Mouse (Mus musculus) adrenal gland (tissue): Measurements from ENCODE around the gene Magel2.

ENCODE experiments used
- intact Hi-C: fragments of 180-260 bp; cut with DNase I; formaldehyde crosslinking; loops from one replicate; pipeline ENCODE4 v1.15.1; 2025
- long read RNA-seq, 2 experiments: library from polyadenylated mRNA; unstranded; transcript quantifications; one replicate each; pipeline ENCODE4 v2.0.0; 2020; ENCODE audit warnings: borderline replicate concordance in 1 of 2; ENCODE audit not compliant: insufficient replicate concordance in 1 of 2

Magel2 gene
- long read RNA-seq, experiment 1 = 0 reads
- long read RNA-seq, experiment 2 = 0 reads

DNA sequence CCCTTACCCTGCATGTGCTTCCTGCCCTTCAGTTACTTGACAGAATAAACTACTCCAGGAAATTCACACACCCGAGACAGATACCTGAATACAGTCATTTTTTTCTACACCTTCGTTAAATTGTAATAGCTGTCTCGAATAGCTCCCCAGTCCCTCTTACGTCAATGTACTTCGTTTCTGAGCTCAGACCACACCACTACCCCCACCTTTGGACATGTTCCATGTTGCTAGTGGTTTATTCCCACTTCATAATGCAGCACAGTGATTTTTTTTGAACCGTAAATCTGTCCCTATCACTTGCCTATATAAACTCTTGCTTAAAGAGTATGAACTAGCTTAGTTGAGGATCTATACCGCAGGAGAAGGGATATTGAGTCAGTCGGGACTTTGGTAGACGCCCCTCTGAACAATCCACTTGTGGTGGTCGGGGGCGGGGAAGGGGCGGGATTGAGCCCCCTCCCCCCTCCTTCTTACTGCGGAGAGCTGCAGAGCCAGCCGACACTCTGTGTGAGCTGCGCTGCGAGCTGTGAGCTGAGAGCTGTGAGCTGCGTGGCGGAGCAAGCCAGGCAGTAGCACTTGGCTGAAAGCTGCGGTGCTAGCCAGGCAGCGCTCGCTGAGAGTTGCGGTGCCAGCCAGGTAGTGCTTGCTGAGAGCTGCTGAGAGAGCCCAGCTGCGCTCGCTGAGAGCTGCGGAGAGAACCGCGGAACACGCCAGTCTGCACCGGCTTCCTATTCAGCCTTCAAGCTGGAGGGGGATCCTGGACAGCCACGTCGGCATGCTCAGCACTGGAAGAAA is at the start of gene Magel2:
TSS of gene Magel2 (plus strand) at position 501 of the 795 bp plus-strand sequence.
- intact Hi-C loops = no loop called here

DNA sequence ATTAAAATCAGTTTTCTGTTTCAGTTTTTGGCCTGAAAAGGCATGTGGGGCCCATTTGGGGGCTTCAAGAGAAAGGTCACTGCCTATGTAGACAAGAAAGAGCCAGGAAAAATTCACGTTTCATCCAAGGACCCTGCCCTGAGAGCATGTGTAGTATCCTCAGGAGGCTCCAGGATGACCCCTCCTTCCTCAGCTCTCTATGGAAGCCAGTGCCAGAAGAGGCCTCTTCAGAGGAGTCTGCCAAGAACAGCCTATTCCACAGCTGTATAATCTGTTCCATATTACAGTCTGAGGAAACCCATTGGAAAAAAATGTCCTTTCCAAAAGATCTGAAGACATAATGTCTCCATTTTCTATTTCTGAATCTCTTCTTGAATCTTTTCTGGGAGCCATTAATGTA is 31.4 kb upstream of the Magel2 start:
- intact Hi-C loops = no loop called here

DNA sequence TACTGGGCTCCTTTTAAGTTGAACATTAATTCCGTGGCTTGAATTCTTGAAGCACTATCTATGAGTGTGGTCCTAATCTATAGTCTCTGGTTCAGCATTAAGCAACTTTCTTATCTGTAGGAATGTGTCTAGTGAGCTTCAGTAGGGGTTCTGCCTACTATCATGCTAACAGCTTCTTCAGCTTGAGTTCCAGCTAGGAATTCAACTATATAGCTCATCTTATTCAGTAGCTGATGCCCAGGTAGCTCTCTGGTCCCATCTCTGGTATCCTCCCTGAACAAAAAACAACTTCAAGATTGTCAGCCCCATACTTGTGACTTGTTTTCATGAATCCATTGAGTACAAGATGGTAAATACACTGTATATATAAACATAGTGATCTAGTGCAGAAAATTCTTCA is 30.5 kb upstream of the Magel2 start, which contains the start of gene Ndn:
TSS of gene Ndn (plus strand) at position 301 of the 400 bp plus-strand sequence.
- intact Hi-C loops = no loop called here

DNA sequence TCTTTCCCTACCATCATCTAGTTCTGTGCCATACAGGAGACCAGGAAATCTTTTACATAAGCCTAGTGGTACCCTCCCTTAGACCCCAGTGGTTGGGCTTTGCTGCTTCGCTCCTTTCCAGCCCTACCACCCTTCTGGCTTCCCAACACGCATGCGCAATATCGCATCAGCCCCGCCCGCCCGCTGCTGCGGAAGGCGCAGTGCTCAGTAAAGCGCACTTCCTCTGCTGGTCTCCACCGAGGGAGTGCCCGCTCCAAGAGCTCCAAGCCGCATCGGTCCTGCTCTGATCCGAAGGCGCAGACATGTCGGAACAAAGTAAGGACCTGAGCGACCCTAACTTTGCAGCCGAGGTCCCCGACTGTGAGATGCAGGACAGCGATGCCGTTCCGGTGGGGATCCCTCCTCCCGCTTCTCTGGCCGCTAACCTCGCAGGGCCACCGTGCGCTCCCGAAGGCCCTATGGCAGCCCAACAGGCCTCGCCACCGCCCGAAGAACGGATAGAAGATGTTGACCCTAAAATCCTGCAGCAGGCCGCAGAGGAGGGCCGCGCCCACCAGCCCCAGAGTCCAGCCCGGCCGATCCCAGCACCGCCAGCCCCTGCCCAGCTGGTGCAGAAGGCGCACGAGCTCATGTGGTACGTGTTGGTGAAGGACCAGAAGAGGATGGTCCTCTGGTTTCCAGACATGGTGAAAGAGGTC is 28.6 kb upstream of the Magel2 start:
- intact Hi-C loops = no loop called here

DNA sequence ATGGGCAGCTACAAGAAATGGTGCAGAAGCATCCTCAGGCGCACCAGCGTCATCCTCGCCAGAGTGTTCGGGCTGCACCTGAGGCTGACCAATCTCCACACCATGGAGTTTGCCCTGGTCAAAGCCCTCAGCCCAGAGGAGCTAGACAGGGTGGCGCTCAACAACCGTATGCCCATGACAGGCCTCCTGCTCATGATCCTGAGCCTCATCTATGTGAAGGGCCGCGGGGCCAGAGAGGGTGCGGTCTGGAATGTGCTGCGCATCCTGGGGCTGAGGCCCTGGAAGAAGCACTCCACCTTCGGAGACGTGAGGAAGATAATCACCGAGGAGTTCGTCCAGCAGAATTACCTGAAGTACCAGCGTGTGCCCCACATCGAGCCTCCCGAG is 28.0 kb upstream of the Magel2 start:
- intact Hi-C loops = no loop called here

DNA sequence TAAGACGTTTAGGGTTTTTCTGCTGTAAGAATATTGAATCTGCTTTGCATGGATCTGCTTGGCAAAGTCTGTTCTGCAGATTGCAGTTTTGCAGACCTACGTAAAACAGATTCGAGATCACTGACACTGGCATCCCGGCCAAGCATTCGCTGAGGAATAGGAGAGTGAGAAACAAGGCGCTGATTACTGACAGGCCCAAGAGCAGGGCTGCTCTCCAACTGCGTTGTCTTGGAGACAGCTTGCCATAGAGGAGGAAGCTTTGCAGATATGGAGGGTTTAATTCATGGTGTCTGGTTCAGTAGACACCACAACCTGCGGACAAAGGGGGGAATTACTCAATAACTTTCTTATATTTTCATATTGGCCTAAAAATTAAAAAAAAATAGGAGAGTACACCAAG is 25.5 kb upstream of the Magel2 start:
- intact Hi-C loops = no loop called here

DNA sequence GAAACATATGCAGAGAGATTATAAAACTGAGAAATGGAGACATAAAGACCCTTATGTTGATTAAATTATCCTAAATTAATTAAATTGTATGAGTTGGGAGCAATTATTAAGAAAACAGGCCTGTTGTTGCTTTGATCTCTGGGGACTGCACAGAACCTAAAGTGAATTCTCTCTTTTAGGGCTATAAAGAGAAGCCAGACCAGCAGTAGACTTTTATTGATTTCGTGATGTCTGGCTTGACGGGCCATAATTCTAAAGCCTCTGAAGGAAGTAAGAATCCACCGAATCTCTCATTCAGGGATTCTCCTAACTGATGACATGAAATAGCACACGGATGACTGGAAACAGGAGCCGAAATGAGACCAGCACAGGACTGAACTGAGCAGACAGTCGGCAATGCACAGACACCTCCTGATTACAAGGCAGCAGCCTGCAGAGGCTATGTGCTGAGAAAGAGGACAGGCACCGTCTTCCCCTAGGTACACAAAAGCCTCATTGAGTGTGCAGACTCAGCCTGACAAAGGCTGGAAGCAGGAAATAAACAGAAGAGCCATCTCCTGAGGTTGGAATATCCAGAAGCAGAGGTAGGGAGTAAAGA is 11.7 kb upstream of the Magel2 start:
- intact Hi-C loops = no loop called here

DNA sequence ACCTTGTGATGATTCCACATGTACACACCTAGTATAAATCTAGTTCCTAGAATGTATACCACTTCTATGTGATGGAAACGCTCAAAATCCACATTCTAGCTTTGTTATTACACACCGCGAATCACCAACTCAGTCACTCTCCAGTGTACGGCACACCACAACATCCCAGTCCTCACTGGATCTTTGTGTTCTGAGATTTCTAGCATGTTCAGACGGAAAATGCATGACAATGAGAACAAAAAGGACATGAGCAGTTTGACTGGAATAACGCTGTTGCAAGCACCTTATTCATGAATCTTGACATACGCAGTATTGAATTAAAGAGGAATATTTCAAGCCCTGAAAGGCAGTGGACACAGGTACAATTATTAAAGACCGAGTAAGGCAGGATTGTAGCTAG is 10.1 kb upstream of the Magel2 start:
- intact Hi-C loops = no loop called here

DNA sequence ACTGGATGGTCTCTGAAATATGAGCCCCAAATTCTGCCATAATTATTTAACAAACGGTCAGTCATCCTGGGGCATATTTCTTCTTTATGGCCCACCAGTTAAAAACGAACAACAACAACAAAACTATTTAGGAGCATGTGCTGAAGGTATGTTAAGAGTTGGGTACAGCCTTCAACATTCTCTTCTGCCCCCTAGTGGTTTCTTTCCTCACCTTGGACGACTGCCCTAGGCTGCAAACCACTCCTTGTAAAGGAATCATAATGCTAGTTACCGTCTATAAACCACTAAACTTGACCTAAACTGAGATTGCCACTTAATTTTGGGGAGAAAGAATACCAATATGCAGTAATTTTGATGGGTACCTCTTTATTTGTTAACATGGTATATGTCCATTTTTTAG is 1.2 kb upstream of the Magel2 start:
- intact Hi-C loops = no loop called here

DNA sequence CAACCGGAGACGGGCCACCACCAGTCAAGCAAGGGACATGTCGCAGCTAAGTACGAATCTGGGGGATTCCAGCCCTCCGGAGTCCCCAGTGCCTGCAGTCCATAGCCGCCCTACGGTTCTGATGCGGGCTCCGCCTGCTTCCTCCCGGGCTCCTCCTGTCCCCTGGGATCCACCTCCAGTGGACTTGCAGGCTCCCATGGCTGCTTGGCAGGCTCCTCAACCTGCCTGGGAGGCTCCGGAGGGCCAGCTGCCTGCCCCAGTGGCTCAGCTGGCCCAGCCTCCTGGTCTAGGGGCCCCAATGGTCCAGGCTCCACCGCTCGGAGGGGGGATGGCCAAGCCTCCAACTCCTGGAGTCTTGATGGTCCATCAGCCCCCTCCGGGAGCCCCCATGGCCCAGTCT is 503 bp downstream of the Magel2 start:
- intact Hi-C loops = no loop called here

DNA sequence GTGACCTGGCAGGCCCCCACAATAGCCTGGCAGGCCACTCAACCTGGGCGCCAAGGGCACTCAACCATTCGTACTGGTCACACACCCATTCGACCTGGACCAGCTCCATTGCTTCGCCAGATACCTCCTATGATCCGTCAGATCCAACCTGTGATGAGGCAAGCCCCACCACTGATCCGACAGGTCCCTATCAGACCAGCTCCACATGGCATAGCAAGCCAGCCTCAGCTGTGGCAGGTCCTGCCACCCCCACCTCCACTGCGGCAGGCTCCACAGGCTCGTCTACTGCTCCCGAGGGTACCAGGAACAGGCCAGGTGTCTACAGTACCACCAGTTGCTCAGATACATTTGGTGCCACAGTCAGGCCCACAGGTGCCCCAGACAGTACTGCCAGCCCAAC is 1.7 kb downstream of the Magel2 start:
- intact Hi-C loops = no loop called here

DNA sequence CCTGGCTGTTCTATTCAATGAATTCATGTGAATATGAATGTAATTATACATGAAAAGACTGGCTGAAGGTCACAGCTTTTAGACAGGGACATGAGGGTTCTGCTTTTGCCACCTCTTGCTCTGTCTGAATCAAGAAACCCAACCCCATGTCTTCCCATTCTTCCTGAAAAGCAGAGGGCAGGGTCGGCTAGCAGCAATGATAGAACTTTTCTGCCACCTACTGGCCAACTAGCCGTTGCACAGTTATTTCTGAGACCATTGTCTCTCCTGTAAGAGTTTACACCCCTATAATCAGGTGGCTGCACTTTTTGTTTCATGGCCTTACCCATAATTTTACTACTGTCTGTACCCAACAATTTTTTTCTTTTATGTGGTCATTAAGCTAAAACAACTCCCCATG is 5.6 kb downstream of the Magel2 start:
- intact Hi-C loops = loop anchor here (1.0 to 5.0 kb wide), 2 partner anchors 155 to 205 kb away; no protein-coding TSS in a partner anchor

DNA sequence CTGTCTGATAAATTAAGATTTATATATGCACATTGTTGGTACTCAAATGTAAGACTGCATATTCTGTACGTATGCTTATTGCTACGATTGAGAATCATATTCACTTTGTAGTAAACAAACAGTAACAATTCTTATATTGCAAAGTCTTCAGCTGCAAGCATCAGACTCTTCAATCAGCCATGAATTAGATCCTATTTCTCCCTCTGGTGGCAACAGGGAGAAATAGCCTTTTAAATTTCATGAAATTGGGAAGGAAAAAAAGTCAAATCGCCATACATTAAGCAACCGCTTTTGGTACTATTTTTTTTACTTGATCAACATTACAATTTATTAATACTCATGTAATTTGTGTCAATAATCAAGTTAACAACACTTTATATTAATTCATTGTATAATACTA is 11.5 kb downstream of the Magel2 start:
- intact Hi-C loops = no loop called here

DNA sequence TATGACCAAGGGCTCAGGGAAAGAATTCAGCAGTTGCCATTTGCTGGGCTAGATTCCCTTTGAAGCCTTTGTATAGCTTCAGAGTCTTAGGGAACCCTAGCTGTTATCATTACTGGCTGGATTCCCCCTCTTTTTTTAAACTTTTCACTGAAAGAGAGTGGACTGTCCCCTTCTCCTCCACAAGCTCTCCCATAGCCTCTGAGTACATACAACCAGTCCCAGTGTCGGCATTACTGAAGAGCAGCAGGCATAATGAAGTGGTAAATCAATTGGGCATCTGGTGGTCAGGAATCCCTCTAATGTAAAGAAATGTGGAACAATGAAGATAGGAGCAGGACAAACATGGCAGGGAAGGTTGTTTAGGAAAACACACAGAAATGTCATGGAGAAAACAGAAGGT is 15.4 kb downstream of the Magel2 start:
- intact Hi-C loops = no loop called here

DNA sequence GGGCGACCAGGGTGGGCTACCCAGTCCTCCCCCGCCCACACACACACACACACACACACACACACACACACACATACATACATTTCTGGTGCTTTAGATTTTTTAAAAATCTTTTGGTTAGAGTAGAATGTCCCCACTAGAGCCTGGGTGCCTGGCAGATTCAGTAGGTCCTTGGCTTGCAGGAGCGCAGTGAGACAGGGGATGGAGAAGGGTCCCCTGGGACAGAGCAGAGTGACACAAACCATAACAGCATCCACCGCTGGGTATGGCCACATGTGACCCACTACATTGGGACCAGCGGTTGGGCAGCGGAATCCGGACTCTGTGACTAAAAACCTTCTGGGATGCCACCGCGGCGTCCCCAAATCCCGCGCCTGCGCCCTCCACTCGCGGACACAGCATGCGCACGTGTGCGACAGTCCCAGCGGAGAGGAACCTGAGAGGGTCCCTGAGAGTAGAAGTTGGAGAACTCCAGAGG is 29.8 kb downstream of the Magel2 start:
- intact Hi-C loops = no loop called here

DNA sequence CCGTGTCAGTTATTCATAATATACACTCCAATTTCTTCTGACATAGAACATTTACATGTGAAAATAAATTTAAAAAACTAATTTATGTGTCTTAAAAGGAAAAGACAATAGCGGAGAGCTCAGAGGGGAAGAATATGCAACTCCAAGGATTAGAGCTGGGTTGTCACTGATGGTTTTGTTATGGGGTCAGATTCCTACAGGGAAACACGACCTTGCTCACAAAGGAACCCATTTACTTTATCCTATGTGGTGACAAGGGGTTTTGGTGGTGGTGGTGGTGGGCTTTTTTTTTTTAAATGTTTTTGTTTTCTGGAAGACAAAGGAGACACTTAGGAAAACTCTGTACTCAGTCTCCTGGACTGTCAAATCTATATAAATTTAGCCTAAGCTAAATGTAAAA is 31.0 kb downstream of the Magel2 start:
- intact Hi-C loops = no loop called here

DNA sequence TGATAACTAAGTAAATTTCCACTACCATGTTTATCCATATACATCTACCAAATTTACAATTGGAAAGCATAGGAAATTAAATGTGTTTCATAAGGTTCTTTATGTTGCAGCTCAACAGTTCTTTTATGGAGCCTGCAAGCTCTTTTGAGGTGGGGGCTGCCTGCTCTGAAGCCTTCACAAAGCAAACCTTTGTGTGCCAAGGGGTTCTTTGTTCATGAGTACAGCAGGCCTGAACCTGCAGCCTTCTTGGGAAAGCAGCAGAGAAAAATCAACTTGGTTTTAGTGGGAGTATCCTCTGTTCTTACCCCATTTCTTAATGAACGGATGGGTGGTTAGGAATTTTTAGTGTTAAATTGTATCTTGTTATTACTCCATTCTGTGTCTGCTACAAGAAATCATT is 38.4 kb downstream of the Magel2 start:
- intact Hi-C loops = no loop called here

DNA sequence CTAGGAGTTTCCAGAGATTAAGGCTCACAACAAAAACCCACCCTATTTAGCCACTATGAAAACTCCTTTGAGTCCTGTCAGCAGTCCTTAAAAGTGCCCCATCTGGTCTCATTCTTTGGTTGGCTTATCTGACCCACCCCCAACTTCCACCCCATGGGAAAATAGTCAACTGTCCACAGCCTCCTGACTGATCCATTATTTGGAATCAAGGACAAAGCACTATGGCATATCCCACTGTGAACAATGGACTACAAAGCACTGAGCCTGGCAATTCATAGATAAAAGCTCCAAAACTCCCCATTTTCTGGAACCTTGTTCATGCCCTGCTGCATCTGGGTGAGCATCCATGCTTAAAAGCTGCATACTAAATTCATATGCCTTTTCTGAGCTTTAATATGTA is 39.4 kb downstream of the Magel2 start:
- intact Hi-C loops = no loop called here

DNA sequence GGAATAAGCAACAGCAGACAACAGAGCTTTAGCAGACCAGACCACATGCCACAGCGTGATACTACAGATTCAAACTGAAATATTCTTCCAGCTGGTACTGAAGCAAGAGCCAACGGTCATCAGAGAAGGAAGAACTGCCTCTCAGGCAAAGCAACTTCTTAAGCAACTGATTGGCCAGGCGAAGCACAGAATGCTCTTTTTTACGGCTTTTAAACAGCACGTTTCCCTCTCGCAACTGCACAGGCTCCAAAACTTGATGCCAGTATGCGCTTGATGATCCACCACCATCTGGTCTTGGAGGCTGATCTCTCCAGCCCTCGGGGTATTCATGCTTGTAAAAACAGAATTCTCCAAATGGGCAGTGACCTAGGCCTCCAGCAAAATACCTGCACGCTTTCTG is 41.5 kb downstream of the Magel2 start:
- intact Hi-C loops = no loop called here

DNA sequence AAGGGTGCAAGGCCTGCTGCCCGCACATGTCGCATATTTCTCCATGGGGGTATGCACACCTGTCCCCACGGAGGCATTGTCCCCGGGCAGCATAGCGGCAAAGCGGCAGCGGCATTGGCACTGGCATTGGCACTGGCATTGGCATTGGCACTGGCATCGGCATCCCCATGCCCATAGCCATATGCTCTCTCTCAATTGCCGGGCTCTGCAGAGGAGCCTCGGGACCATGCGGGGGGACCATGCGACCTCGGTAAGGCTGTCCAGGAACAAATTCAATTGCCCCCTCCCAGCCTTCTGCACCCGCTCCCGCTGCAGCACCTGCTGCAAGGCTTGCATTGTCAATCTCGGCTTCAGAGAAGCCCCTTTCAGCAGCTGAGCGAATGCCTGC is 42.3 kb downstream of the Magel2 start:
- intact Hi-C loops = no loop called here

DNA sequence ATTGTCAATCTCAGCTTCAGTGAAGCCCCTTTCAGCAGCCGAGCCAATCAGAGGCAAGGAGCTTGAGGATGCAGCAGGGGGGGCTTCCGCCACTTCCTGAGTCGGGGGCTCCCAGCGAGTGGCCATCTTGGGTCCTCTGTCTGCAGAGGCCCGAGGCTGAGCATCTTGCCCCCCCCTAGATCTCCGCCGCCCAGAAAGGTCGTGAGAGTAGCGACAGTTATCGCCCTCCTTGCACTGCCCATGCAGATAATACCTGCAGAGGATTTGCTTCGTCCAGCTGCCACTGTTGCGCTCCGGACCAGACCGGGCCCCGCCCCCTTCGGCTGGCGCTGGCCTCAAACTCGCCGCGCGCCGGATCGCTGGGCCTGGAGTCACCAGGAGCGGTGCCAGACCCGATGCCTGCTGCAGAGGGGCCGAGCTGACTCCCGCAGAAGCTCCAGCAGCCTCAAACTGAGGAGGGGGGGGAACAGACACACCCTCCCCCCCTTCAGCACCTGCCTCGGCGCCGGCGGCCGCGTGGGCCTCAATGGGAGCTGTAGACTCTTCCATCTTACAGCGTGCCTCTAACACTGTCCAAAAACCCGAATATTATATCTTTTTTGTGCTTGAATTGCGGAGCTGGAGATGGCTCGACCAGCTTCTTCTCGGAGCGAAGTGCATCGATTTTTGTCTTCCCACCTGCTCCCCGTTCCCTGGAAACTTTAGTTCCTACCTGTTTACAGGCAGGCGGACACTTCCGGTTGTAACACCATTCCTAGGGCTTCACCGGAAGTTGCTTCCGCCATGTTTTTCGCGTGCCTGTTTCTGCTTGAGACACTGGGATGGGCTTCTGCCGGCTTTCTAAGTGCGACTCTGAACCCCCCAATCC is 42.9 kb downstream of the Magel2 start, which contains the start of gene Mkrn3:
TSS of gene Mkrn3 (minus strand) at position 647 of the 868 bp plus-strand sequence.
- intact Hi-C loops = no loop called here
